Mouse (Mus musculus): Measurements from ENCODE around the gene Caskin1. TPM values are rescaled to one million over a fixed set of nuclear protein-coding genes. Genes with fewer than 3 reads are reported as not detected.
A peak's percentile ranks its signal among the peaks of the same experiment; 100 is the strongest.

Gene Caskin1
- polyA plus RNA-seq, 1 experiment from 2014 or later = 1.5 TPM

GRCm38 (mm10) chr17:24507129-24507664 is 18.8 kb downstream of the Caskin1 start:
- WGBS = 43% methylated on average over 19 of the region's 19 CpGs
- no peak overlapping the region for H3K27ac ChIP-seq (ENCODE audit: low read length)
- H3K4me2 ChIP-seq (replicated peaks; ENCODE audit: low read depth, low read length) = peak overlapping the region; percentile 41; the same call in 1 of the 2 replicates
- no peak overlapping the region for H3K9ac ChIP-seq (replicated peaks; ENCODE audit: low read length)
- H3K9me3 ChIP-seq (ENCODE audit: low read length) = no peaks in the 10 kb centered on the region
- no peaks in the 10 kb centered on the region for H3K27me3 ChIP-seq (ENCODE audit: insufficient read depth, low read length)
- 0 out of 2 replicates have a peak, but pooled peaks cover 4% of the 10 kb centered on the region for H3K4me1 ChIP-seq (ENCODE audit: insufficient read depth, low read length)
- peaks cover 39% of the 10 kb centered on the region for H3K36me3 ChIP-seq (ENCODE audit: insufficient read depth, low read length)
- H3K4me3 ChIP-seq (ENCODE audit: low read length) = no peak overlapping the region
- peak; percentile 32; the same call in 1 of the 2 replicates for ATAC-seq (ENCODE audit: low FRiP score, low TSS enrichment)

- Histone ChIP-seq H3K27me3 (ENCODE audit: insufficient read depth, low read length) (no peaks in the 10 kb centered on the region), H3K9me3 (ENCODE audit: low read length) (no peaks in the 10 kb centered on the region), H3K4me2 (replicated peaks; ENCODE audit: low read depth, low read length) (no peak overlapping the region), H3K4me3 (ENCODE audit: low read length) (no peak overlapping the region), H3K4me1 (ENCODE audit: insufficient read depth, low read length) (0 out of 2 replicates have a peak, but pooled peaks cover 4% of the 10 kb centered on the region), H3K27ac (ENCODE audit: low read length) (no peak overlapping the region), H3K9ac (replicated peaks; ENCODE audit: low read length) (no peak overlapping the region), H3K36me3 (ENCODE audit: insufficient read depth, low read length) (peaks cover 40% of the 10 kb centered on the region)
- no peak for ATAC-seq (ENCODE audit: low FRiP score, low TSS enrichment)
- 87% methylated on average over 12 of the region's 12 CpGs for WGBS
Observed at GRCm38 (mm10) chr17:24507806-24508460, 19.5 kb downstream of the Caskin1 start.

GRCm38 (mm10) chr17:24513609-24514008 is 25.2 kb downstream of the Caskin1 start:
- ATAC-seq (ENCODE audit: low FRiP score, low TSS enrichment) = peak; percentile 49; the same call in 1 of the 2 replicates
- Histone ChIP-seq H3K4me1 (ENCODE audit: insufficient read depth, low read length) (no peaks in the 10 kb centered on the region), H3K9me3 (ENCODE audit: low read length) (no peaks in the 10 kb centered on the region), H3K9ac (replicated peaks; ENCODE audit: low read length) (0 out of 2 replicates have a peak overlapping the region, but pooled peaks have one; percentile 51), H3K4me2 (replicated peaks; ENCODE audit: low read depth, low read length) (peak overlapping the region; percentile 26; the same call in 1 of the 2 replicates), H3K27ac (ENCODE audit: low read length) (no peak overlapping the region), H3K4me3 (ENCODE audit: low read length) (0 out of 2 replicates have a peak overlapping the region, but pooled peaks have one; percentile 8), H3K36me3 (ENCODE audit: insufficient read depth, low read length) (peaks cover 50% of the 10 kb centered on the region), H3K27me3 (ENCODE audit: insufficient read depth, low read length) (no peaks in the 10 kb centered on the region)
- WGBS = 51% methylated on average over 5 of the region's 5 CpGs

DNA sequence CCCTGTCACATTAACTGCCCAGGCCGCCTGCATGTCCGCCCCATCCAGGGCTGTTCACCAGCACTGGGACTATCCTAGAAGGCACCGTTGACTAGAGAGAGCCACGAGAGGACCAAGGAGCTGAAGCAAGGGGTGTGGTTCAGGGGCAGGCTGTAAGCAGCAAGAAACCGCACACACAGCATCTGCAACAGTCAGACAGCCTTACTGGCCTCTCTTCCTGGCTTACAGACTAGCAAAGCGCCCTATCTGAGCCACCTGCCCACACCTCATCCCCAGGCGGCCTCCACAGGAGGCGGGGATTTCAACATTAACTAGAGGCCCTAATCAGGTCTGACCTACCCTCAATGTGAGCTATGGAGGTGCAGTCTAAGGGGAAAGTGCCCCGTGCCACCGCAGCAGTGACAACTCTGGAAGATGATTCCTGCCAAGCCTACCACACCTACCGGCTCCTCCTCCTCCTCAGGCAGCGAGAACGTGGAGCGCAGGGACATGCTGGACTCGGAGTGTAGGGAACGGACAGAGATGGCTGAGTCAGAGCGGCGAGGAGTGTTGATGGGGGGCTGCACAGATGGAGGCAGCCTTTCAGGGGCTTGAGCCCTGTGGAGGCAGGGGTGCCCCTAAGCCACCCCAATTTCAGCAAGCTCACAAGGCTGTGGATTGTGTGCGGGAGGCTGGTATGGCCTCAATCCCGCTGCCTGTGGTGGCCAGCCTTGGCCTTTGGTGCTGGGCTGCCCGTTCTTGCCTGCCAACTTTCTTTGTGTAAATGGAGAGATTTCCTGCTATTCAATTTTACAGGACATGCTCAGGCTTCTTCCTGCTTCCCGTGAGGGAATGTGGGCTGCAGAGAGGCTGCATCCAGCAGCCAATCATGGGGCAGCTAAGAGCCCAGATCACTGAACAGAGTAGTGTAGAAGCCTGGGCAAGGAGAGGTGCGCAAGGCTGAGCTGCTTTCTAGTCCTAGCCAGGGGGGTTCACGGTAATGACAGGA is 26.2 kb downstream of the Caskin1 start:
- no peaks in the 10 kb centered on the region for H3K4me1 ChIP-seq (ENCODE audit: insufficient read depth, low read length)
- peak overlapping the region; percentile 8; the same call in 1 of the 2 replicates for H3K4me3 ChIP-seq (ENCODE audit: low read length)
- H3K27me3 ChIP-seq (ENCODE audit: insufficient read depth, low read length) = no peaks in the 10 kb centered on the region
- WGBS = 81% methylated on average over 24 of the region's 24 CpGs
- peak overlapping the region; percentile 74 for H3K27ac ChIP-seq (ENCODE audit: low read length)
- H3K9ac ChIP-seq (replicated peaks; ENCODE audit: low read length) = peak overlapping the region; percentile 51; the same call in 1 of the 2 replicates
- peaks cover 44% of the 10 kb centered on the region for H3K36me3 ChIP-seq (ENCODE audit: insufficient read depth, low read length)
- peak overlapping the region; percentile 26 for H3K4me2 ChIP-seq (replicated peaks; ENCODE audit: low read depth, low read length)
- peak; percentile 20 for ATAC-seq (ENCODE audit: low FRiP score, low TSS enrichment)
- no peaks in the 10 kb centered on the region for H3K9me3 ChIP-seq (ENCODE audit: low read length)

DNA sequence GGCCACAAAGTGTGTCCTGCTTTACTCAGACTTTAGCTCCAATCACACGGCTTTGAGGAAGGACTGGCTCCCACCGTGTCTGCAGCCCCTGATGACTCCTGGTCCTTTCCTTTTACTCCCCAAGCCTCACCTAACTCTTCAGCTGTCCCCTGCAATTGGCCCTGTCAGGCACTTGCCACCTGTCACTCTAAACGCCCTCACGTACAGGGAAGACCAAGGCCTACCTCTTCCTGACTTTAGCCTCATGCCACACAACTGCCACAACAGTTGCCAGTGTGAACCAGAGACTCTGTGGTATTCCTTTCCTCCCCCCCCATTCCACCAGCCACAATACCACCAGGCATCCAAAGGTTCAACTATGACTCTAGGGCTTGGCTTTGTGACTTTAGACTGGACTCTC is 32.0 kb downstream of the Caskin1 start:
- H3K9me3 ChIP-seq (ENCODE audit: low read length) = no peaks in the 10 kb centered on the region
- no peak overlapping the region for H3K4me2 ChIP-seq (replicated peaks; ENCODE audit: low read depth, low read length)
- 87% methylated on average over 4 of the region's 4 CpGs for whole genome bisulfite sequencing
- ATAC-seq (ENCODE audit: low FRiP score, low TSS enrichment) = no peak
- no peak overlapping the region for H3K9ac ChIP-seq (replicated peaks; ENCODE audit: low read length)
- no peak overlapping the region for H3K27ac ChIP-seq (ENCODE audit: low read length)
- H3K4me1 ChIP-seq (ENCODE audit: insufficient read depth, low read length) = no peaks in the 10 kb centered on the region; the same call in 1 of the 2 replicates
- peaks cover 10% of the 10 kb centered on the region; the same call in 1 of the 2 replicates for H3K36me3 ChIP-seq (ENCODE audit: insufficient read depth, low read length)
- H3K27me3 ChIP-seq (ENCODE audit: insufficient read depth, low read length) = no peaks in the 10 kb centered on the region
- H3K4me3 ChIP-seq (ENCODE audit: low read length) = no peak overlapping the region

DNA sequence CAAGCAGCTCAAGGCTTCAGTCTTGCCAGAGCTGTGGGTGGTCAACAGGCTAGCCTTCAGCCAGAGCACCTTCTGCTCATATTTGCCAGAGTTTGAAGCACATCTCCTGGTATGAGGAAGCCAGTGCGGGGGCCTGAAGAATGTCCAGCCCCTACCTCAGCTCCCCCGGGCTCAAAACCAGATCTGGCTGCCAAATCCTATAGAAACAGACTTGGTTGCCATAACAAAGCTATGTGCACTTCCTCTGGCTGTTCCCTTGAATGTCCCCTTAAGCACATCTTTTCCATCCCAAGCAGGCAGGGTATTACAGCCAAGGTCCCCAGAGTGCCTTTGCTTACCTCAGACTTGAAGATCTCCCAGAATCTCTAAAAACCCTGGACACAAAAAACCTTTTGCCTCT is 36.3 kb downstream of the Caskin1 start:
- Histone ChIP-seq H3K9ac (replicated peaks; ENCODE audit: low read length) (no peak overlapping the region), H3K4me3 (ENCODE audit: low read length) (no peak overlapping the region), H3K4me2 (replicated peaks; ENCODE audit: low read depth, low read length) (no peak overlapping the region), H3K9me3 (ENCODE audit: low read length) (no peaks in the 10 kb centered on the region), H3K27me3 (ENCODE audit: insufficient read depth, low read length) (no peaks in the 10 kb centered on the region), H3K36me3 (ENCODE audit: insufficient read depth, low read length) (peaks cover 4% of the 10 kb centered on the region; the same call in 1 of the 2 replicates), H3K27ac (ENCODE audit: low read length) (no peak overlapping the region), H3K4me1 (ENCODE audit: insufficient read depth, low read length) (peaks cover 26% of the 10 kb centered on the region)
- no peak for ATAC-seq (ENCODE audit: low FRiP score, low TSS enrichment)
- 89% methylated on average over 2 of the region's 2 CpGs for WGBS

DNA sequence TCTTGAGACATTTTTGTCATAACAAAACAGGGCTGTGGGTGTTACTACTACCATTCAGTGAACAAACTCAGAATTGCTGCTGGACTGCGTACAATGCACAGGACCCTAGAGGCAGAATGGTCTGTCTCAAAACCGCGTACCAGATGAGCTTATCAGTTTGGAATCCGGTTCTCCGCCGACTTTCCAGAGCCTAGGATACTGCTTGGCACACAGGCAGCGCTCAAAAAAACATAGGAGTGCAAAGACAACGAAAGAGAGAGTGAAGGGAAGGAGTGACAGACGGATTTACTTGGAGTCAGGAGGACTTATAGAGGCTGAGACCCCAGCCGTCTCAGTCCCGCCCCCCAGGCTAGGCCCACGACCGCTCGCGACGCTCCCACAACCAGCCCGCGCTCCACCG is 38.9 kb downstream of the Caskin1 start:
- Histone ChIP-seq H3K36me3 (ENCODE audit: insufficient read depth, low read length) (peaks cover 17% of the 10 kb centered on the region; the same call in 1 of the 2 replicates), H3K4me2 (replicated peaks; ENCODE audit: low read depth, low read length) (peak overlapping the region; percentile 71), H3K27ac (ENCODE audit: low read length) (peak overlapping the region; percentile 72), H3K9ac (replicated peaks; ENCODE audit: low read length) (peak overlapping the region; percentile 91), H3K9me3 (ENCODE audit: low read length) (no peaks in the 10 kb centered on the region), H3K27me3 (ENCODE audit: insufficient read depth, low read length) (no peaks in the 10 kb centered on the region), H3K4me3 (ENCODE audit: low read length) (peak overlapping the region; percentile 80), H3K4me1 (ENCODE audit: insufficient read depth, low read length) (peaks cover 45% of the 10 kb centered on the region)
- 0% methylated on average over 19 of the region's 19 CpGs for WGBS
- ATAC-seq (ENCODE audit: low FRiP score, low TSS enrichment) = no peak

DNA sequence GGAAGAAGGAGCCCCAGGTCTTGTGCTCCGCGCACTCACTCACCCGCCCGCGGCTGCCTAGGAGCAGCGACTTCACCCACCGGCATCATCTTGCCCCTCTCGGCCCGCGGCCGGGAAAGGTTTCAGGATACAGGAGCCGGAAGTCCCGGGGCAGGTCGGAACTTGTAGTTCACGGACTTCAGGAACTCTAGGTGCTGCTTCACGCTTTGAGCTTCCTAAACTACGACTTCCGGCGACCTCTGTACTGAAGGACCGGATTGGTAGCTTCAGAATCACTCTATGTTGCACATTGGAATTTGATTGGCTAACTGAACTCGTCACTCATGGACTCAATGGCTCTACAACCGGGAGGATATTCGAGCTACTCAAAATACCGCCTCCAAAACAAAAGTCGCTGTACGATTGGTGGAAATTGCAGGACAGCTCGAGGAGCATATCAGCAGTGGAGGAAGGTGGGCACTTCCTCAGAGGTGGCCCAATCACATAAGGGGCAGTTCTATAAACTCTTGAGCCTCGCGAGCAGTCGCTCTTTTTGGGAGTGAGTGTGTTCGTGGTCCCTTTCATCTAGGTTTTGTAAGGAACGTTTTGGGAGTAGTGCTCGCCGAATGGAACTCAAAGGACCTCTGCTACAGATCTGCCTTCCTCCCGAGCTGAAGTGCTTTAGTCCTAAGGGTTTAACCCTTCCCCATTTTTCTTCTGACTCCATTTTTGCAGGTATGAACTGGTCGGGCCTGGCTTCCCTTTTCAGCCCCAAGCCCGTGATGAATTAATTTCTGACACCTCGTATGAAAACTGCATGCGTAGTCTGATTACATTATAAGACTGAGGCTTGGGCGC is 39.5 kb downstream of the Caskin1 start, which contains the start of gene Traf7:
TSS of gene Traf7 (minus strand) at position 216 of the 837 bp plus-strand sequence.
- Histone ChIP-seq H3K9ac (replicated peaks; ENCODE audit: low read length) (peak within 1 kb of the TSS; percentile 91), H3K27ac (ENCODE audit: low read length) (peak within 1 kb of the TSS; percentile 88), H3K4me2 (replicated peaks; ENCODE audit: low read depth, low read length) (peak within 1 kb of the TSS; percentile 78), H3K4me3 (ENCODE audit: low read length) (peak within 1 kb of the TSS; percentile 80), H3K27me3 (ENCODE audit: insufficient read depth, low read length) (no peaks in the 10 kb centered on the region), H3K9me3 (ENCODE audit: low read length) (no peaks in the 10 kb centered on the region), H3K4me1 (ENCODE audit: insufficient read depth, low read length) (peaks cover 50% of the 10 kb centered on the region), H3K36me3 (ENCODE audit: insufficient read depth, low read length) (peaks cover 17% of the 10 kb centered on the region; the same call in 1 of the 2 replicates)
- under 1% methylated on average over 40 of the region's 40 CpGs for WGBS
- peak; percentile 98 for ATAC-seq (ENCODE audit: low FRiP score, low TSS enrichment)

DNA sequence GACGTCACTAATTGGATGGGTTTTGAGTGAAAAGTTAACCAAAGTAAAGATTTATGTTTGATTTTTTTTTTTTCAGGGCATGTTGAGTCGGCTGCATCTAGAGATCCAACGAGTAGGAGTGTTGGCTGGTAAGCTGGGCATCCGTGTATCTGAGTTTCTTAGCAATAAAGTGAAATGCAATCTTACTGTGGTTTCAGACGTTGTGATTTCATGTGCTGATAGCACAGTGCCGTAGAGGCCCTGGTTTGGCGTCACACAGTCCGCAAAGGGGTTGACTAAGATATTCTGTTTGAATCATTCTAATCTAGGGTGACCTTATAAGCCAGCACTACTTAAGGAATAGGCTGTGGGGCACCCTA is 40.1 kb downstream of the Caskin1 start:
- H3K4me1 ChIP-seq (ENCODE audit: insufficient read depth, low read length) = peaks cover 56% of the 10 kb centered on the region
- WGBS = under 1% methylated on average over 8 of the region's 8 CpGs

More for the DNA sequence above, 40.1 kb downstream of the Caskin1 start:
- no peaks in the 10 kb centered on the region for H3K9me3 ChIP-seq (ENCODE audit: low read length)
- peak overlapping the region; percentile 78 for H3K4me2 ChIP-seq (replicated peaks; ENCODE audit: low read depth, low read length)
- peak overlapping the region; percentile 80 for H3K4me3 ChIP-seq (ENCODE audit: low read length)
- no peaks in the 10 kb centered on the region for H3K27me3 ChIP-seq (ENCODE audit: insufficient read depth, low read length)
- peak overlapping the region; percentile 86 for H3K9ac ChIP-seq (replicated peaks; ENCODE audit: low read length)
- peak overlapping the region; percentile 88 for H3K27ac ChIP-seq (ENCODE audit: low read length)
- H3K36me3 ChIP-seq (ENCODE audit: insufficient read depth, low read length) = peaks cover 17% of the 10 kb centered on the region; the same call in 1 of the 2 replicates
- ATAC-seq (ENCODE audit: low FRiP score, low TSS enrichment) = no peak

Data from kidney, embryonic 16.5 days (tissue).